Mouse (Mus musculus): Measurements from ENCODE around the gene Nsmce4a. TPM values are rescaled to one million over a fixed set of nuclear protein-coding genes. Genes with fewer than 3 reads are reported as not detected.

Nsmce4a gene
- polyA plus RNA-seq, 1 experiment from 2014 or later = 169 TPM

- Histone ChIP-seq H3K4me2 (replicated peaks) (no peak overlapping the region), H3K9ac (replicated peaks) (no peak overlapping the region), H3K36me3 (peaks cover 18% of the 10 kb centered on the region), H3K9me3 (no peaks in the 10 kb centered on the region), H3K27ac (replicated peaks) (no peak overlapping the region), H3K4me1 (no peaks in the 10 kb centered on the region), H3K4me3 (no peak overlapping the region), H3K27me3 (no peaks in the 10 kb centered on the region)
- 90% methylated on average over 9 of the region's 9 CpGs for WGBS
- ATAC-seq (ENCODE audit: low FRiP score, low read depth) = no peak
Observed at GRCm38 (mm10) chr7:130527306-130527705, 45.6 kb downstream of the Nsmce4a start.

GRCm38 (mm10) chr7:130523451-130523850, 49.5 kb downstream of the Nsmce4a start:
- ATAC-seq (ENCODE audit: low FRiP score, low read depth) = no peak
- no peaks in the 10 kb centered on the region for H3K9me3 ChIP-seq
- peaks cover 6% of the 10 kb centered on the region for H3K4me1 ChIP-seq
- H3K27ac ChIP-seq (replicated peaks) = no peak overlapping the region
- H3K4me3 ChIP-seq = no peak overlapping the region
- no peak overlapping the region for H3K4me2 ChIP-seq (replicated peaks)
- 94% methylated on average over 8 of the region's 8 CpGs for WGBS
- no peaks in the 10 kb centered on the region for H3K36me3 ChIP-seq
- no peaks in the 10 kb centered on the region for H3K27me3 ChIP-seq
- no peak overlapping the region for H3K9ac ChIP-seq (replicated peaks)

- no peak for ATAC-seq (ENCODE audit: low FRiP score, low read depth)
- Histone ChIP-seq H3K27ac (replicated peaks) (no peak overlapping the region), H3K9ac (replicated peaks) (no peak overlapping the region), H3K4me2 (replicated peaks) (no peak overlapping the region), H3K9me3 (no peaks in the 10 kb centered on the region), H3K4me1 (peaks cover 18% of the 10 kb centered on the region), H3K4me3 (no peak overlapping the region), H3K27me3 (no peaks in the 10 kb centered on the region), H3K36me3 (no peaks in the 10 kb centered on the region)
- WGBS = 92% methylated on average over 14 of the region's 14 CpGs
Observed at GRCm38 (mm10) chr7:130520812-130521422, 52.0 kb downstream of the Nsmce4a start.

GRCm38 (mm10) chr7:130520049-130520425, 52.9 kb downstream of the Nsmce4a start, which contains the start of gene Ate1:
Gene Ate1 (minus strand): TSS chr7:130520369.
- Histone ChIP-seq H3K36me3 (no peaks in the 10 kb centered on the region), H3K27ac (replicated peaks) (peak within 1 kb of the TSS; percentile 97), H3K4me2 (replicated peaks) (peak within 1 kb of the TSS; percentile 73), H3K4me3 (peak within 1 kb of the TSS; percentile 82), H3K9ac (replicated peaks) (peak within 1 kb of the TSS; percentile 92), H3K27me3 (no peaks in the 10 kb centered on the region), H3K4me1 (peaks cover 18% of the 10 kb centered on the region), H3K9me3 (no peaks in the 10 kb centered on the region)
- no peak for ATAC-seq (ENCODE audit: low FRiP score, low read depth)
- 19% methylated on average over 20 of the region's 20 CpGs for WGBS

GRCm38 (mm10) chr7:130519096-130520048, 53.5 kb downstream of the Nsmce4a start:
- Histone ChIP-seq H3K27ac (replicated peaks) (peak overlapping the region; percentile 97), H3K9me3 (no peaks in the 10 kb centered on the region), H3K36me3 (0 out of 2 replicates have a peak, but pooled peaks cover under 1% of the 10 kb centered on the region), H3K27me3 (no peaks in the 10 kb centered on the region), H3K4me3 (peak overlapping the region; percentile 82), H3K4me2 (replicated peaks) (peak overlapping the region; percentile 73), H3K9ac (replicated peaks) (peak overlapping the region; percentile 92), H3K4me1 (peaks cover 18% of the 10 kb centered on the region)
- WGBS = under 1% methylated on average over 90 of the region's 90 CpGs
- ATAC-seq (ENCODE audit: low FRiP score, low read depth) = peak; percentile 98

- H3K27me3 ChIP-seq = no peaks in the 10 kb centered on the region
- ATAC-seq (ENCODE audit: low FRiP score, low read depth) = no peak
- no peaks in the 10 kb centered on the region for H3K9me3 ChIP-seq
Observed at GRCm38 (mm10) chr7:130518213-130519095, 54.5 kb downstream of the Nsmce4a start.

GRCm38 (mm10) chr7:130510243-130510642, 62.7 kb downstream of the Nsmce4a start:
- Histone ChIP-seq H3K4me2 (replicated peaks) (no peak overlapping the region), H3K27me3 (no peaks in the 10 kb centered on the region), H3K4me3 (no peak overlapping the region), H3K27ac (replicated peaks) (no peak overlapping the region), H3K36me3 (peaks cover 63% of the 10 kb centered on the region), H3K4me1 (no peaks in the 10 kb centered on the region), H3K9me3 (no peaks in the 10 kb centered on the region), H3K9ac (replicated peaks) (no peak overlapping the region)
- ATAC-seq (ENCODE audit: low FRiP score, low read depth) = no peak
- 94% methylated on average over 5 of the region's 5 CpGs for WGBS

More at GRCm38 (mm10) chr7:130518213-130519095, 54.5 kb downstream of the Nsmce4a start:
- Histone ChIP-seq H3K36me3 (peaks cover 7% of the 10 kb centered on the region), H3K4me2 (replicated peaks) (peak overlapping the region; percentile 73), H3K9ac (replicated peaks) (peak overlapping the region; percentile 92), H3K4me1 (peaks cover 18% of the 10 kb centered on the region), H3K27ac (replicated peaks) (peak overlapping the region; percentile 97), H3K4me3 (peak overlapping the region; percentile 82)
- 49% methylated on average over 26 of the region's 26 CpGs for WGBS

- no peaks in the 10 kb centered on the region for H3K9me3 ChIP-seq
- peaks cover 63% of the 10 kb centered on the region for H3K36me3 ChIP-seq
- no peak for ATAC-seq (ENCODE audit: low FRiP score, low read depth)
- no peak overlapping the region for H3K9ac ChIP-seq (replicated peaks)
- 97% methylated on average over 5 of the region's 5 CpGs for WGBS
- no peak overlapping the region for H3K27ac ChIP-seq (replicated peaks)
- H3K4me3 ChIP-seq = no peak overlapping the region
- no peaks in the 10 kb centered on the region for H3K4me1 ChIP-seq
- no peaks in the 10 kb centered on the region for H3K27me3 ChIP-seq
- H3K4me2 ChIP-seq (replicated peaks) = no peak overlapping the region
Observed at GRCm38 (mm10) chr7:130503006-130503405, 69.9 kb downstream of the Nsmce4a start.

- Histone ChIP-seq H3K36me3 (peaks cover 54% of the 10 kb centered on the region), H3K4me2 (replicated peaks) (no peak overlapping the region), H3K9ac (replicated peaks) (no peak overlapping the region), H3K27me3 (no peaks in the 10 kb centered on the region), H3K27ac (replicated peaks) (no peak overlapping the region), H3K4me3 (no peak overlapping the region), H3K9me3 (no peaks in the 10 kb centered on the region), H3K4me1 (no peaks in the 10 kb centered on the region)
- 87% methylated on average over 1 of the region's 1 CpGs for WGBS
- no peak for ATAC-seq (ENCODE audit: low FRiP score, low read depth)
Observed at GRCm38 (mm10) chr7:130501499-130501898, 71.4 kb downstream of the Nsmce4a start.

GRCm38 (mm10) chr7:130493346-130493745, 79.6 kb downstream of the Nsmce4a start:
- WGBS = 91% methylated on average over 3 of the region's 3 CpGs
- no peak for ATAC-seq (ENCODE audit: low FRiP score, low read depth)

GRCm38 (mm10) chr7:130492026-130492425, 80.9 kb downstream of the Nsmce4a start:
- no peak overlapping the region for H3K4me3 ChIP-seq
- H3K9ac ChIP-seq (replicated peaks) = no peak overlapping the region
- no peak for ATAC-seq (ENCODE audit: low FRiP score, low read depth)
- no peaks in the 10 kb centered on the region for H3K27me3 ChIP-seq
- H3K9me3 ChIP-seq = 0 out of 2 replicates have a peak, but pooled peaks cover 6% of the 10 kb centered on the region
- H3K27ac ChIP-seq (replicated peaks) = no peak overlapping the region
- H3K36me3 ChIP-seq = peaks cover 13% of the 10 kb centered on the region
- no peak overlapping the region for H3K4me2 ChIP-seq (replicated peaks)
- peaks cover 3% of the 10 kb centered on the region; the same call in 1 of the 2 replicates for H3K4me1 ChIP-seq

More at GRCm38 (mm10) chr7:130493346-130493745, 79.6 kb downstream of the Nsmce4a start:
- Histone ChIP-seq H3K4me2 (replicated peaks) (no peak overlapping the region), H3K27ac (replicated peaks) (no peak overlapping the region), H3K9me3 (no peaks in the 10 kb centered on the region), H3K9ac (replicated peaks) (no peak overlapping the region), H3K4me3 (no peak overlapping the region), H3K27me3 (no peaks in the 10 kb centered on the region), H3K36me3 (peaks cover 7% of the 10 kb centered on the region; the same call in 1 of the 2 replicates), H3K4me1 (peaks cover 3% of the 10 kb centered on the region; the same call in 1 of the 2 replicates)

Measured in midbrain, embryonic 12.5 days (tissue).